In genomic region chr10:31173169-31173686, GRCm38 (mm10) we compare ENCODE assay signal across 8 mouse cellular contexts.
DNase-seq lines count a peak whose midpoint lies in the region; ATAC-seq lines count a peak whose summit lies in the region.

No protein-coding gene starts in this region.

- ATAC-seq in neural tube, embryonic 11.5 days (ENCODE audit: insufficient read depth, low FRiP score, low TSS enrichment) = 0 out of 2 replicates have a peak, but pooled peaks have one; percentile 27
- peak; percentile 94 for ATAC-seq in forebrain, embryonic 15.5 days (replicated peaks)
- peak; percentile 92 for ATAC-seq in heart, embryonic 14.5 days (ENCODE audit: insufficient number of reproducible peaks, insufficient read depth, low FRiP score, low read depth)
- peak; percentile 92 for ATAC-seq in kidney, embryonic 16.5 days (ENCODE audit: low FRiP score, low TSS enrichment)
- peak; percentile 83 for ATAC-seq in limb, embryonic 12.5 days (ENCODE audit: insufficient number of reproducible peaks, insufficient read depth, low FRiP score, low TSS enrichment, low read depth)
- ATAC-seq in erythroid progenitor cell, adult 5-6 weeks (replicated peaks; ENCODE audit: low FRiP score, poor library complexity, severe bottlenecking) = no peak

- H3K4me2 ChIP-seq in neural tube, embryonic 11.5 days (ENCODE audit: low read depth) = no peak overlapping the region
- 0 out of 2 replicates have a peak overlapping the region, but pooled peaks have one; percentile 5 for H3K4me2 ChIP-seq in forebrain, embryonic 15.5 days (replicated peaks)
- peak overlapping the region; percentile 25; the same call in 1 of the 2 replicates for H3K4me2 ChIP-seq in heart, embryonic 14.5 days (ENCODE audit: low read length)
- H3K4me2 ChIP-seq in kidney, embryonic 16.5 days (replicated peaks; ENCODE audit: low read depth, low read length) = no peak overlapping the region
- no peak overlapping the region for H3K4me2 ChIP-seq in limb, embryonic 12.5 days

- no peak overlapping the region for H3K27ac ChIP-seq in neural tube, embryonic 11.5 days (ENCODE audit: low read depth, low read length)
- peak overlapping the region; percentile 33; the same call in 1 of the 2 replicates for H3K27ac ChIP-seq in forebrain, embryonic 15.5 days (replicated peaks)
- H3K27ac ChIP-seq in heart, embryonic 14.5 days (replicated peaks in 1 of 2; ENCODE audit: control insufficient read depth in 1 of 2, insufficient read depth in 1 of 2, low read depth in 2 of 2, low read length in 2 of 2) = peak overlapping the region; percentile 87 to 89
- no peak overlapping the region for H3K27ac ChIP-seq in kidney, embryonic 16.5 days (ENCODE audit: low read length)
- peak overlapping the region; percentile 85 for H3K27ac ChIP-seq in limb, embryonic 12.5 days

- no peak overlapping the region for H3K4me3 ChIP-seq in neural tube, embryonic 11.5 days (ENCODE audit: low read depth, low read length)
- no peak overlapping the region for H3K4me3 ChIP-seq in forebrain, embryonic 15.5 days
- H3K4me3 ChIP-seq in heart, embryonic 14.5 days (ENCODE audit: control insufficient read depth in 1 of 2, insufficient read depth in 1 of 2, low read depth in 1 of 2, low read length in 2 of 2) = no peak overlapping the region
- H3K4me3 ChIP-seq in kidney, embryonic 16.5 days (ENCODE audit: low read length) = no peak overlapping the region
- no peak overlapping the region for H3K4me3 ChIP-seq in limb, embryonic 12.5 days (replicated peaks)

- no peaks in the 10 kb centered on the region for H3K9me3 ChIP-seq in neural tube, embryonic 11.5 days (ENCODE audit: control insufficient read depth, low read length)
- H3K9me3 ChIP-seq in forebrain, embryonic 15.5 days = no peaks in the 10 kb centered on the region
- no peaks in the 10 kb centered on the region for H3K9me3 ChIP-seq in heart, embryonic 14.5 days (ENCODE audit: control insufficient read depth, low read length)
- H3K9me3 ChIP-seq in kidney, embryonic 16.5 days (ENCODE audit: low read length) = no peaks in the 10 kb centered on the region
- H3K9me3 ChIP-seq in limb, embryonic 12.5 days = no peaks in the 10 kb centered on the region

- H3K4me1 ChIP-seq in neural tube, embryonic 11.5 days (ENCODE audit: control insufficient read depth, insufficient read depth, low read length) = no peaks in the 10 kb centered on the region
- peaks cover 9% of the 10 kb centered on the region for H3K4me1 ChIP-seq in forebrain, embryonic 15.5 days
- H3K4me1 ChIP-seq in heart, embryonic 14.5 days (ENCODE audit: control insufficient read depth in 2 of 2, insufficient read depth in 2 of 2, low read length in 2 of 2) = peaks cover 12 to 17% of the 10 kb centered on the region in 2 experiments
- H3K4me1 ChIP-seq in kidney, embryonic 16.5 days (ENCODE audit: insufficient read depth, low read length) = peaks cover 4% of the 10 kb centered on the region; the same call in 1 of the 2 replicates
- H3K4me1 ChIP-seq in limb, embryonic 12.5 days (replicated peaks) = peaks cover 18% of the 10 kb centered on the region

- H3K9ac ChIP-seq in neural tube, embryonic 11.5 days (ENCODE audit: low read length) = no peak overlapping the region
- H3K9ac ChIP-seq in forebrain, embryonic 15.5 days (replicated peaks) = no peak overlapping the region
- H3K9ac ChIP-seq in heart, embryonic 14.5 days (ENCODE audit: low read length) = peak overlapping the region; percentile 63
- no peak overlapping the region for H3K9ac ChIP-seq in kidney, embryonic 16.5 days (replicated peaks; ENCODE audit: low read length)
- H3K9ac ChIP-seq in limb, embryonic 12.5 days (replicated peaks) = no peak overlapping the region; the same call in 1 of the 2 replicates

- H3K27me3 ChIP-seq in neural tube, embryonic 11.5 days (ENCODE audit: control insufficient read depth, insufficient read depth, low read length) = no peaks in the 10 kb centered on the region
- H3K27me3 ChIP-seq in forebrain, embryonic 15.5 days = no peaks in the 10 kb centered on the region
- H3K27me3 ChIP-seq in heart, embryonic 14.5 days (ENCODE audit: control insufficient read depth, insufficient read depth, low read length) = no peaks in the 10 kb centered on the region
- H3K27me3 ChIP-seq in kidney, embryonic 16.5 days (ENCODE audit: insufficient read depth, low read length) = no peaks in the 10 kb centered on the region
- H3K27me3 ChIP-seq in limb, embryonic 12.5 days = no peaks in the 10 kb centered on the region

- no peaks in the 10 kb centered on the region for H3K36me3 ChIP-seq in neural tube, embryonic 11.5 days (ENCODE audit: control insufficient read depth, insufficient read depth, low read length)
- H3K36me3 ChIP-seq in forebrain, embryonic 15.5 days = no peaks in the 10 kb centered on the region
- no peaks in the 10 kb centered on the region for H3K36me3 ChIP-seq in heart, embryonic 14.5 days (ENCODE audit: control insufficient read depth, insufficient read depth, low read length)
- H3K36me3 ChIP-seq in kidney, embryonic 16.5 days (ENCODE audit: insufficient read depth, low read length) = no peaks in the 10 kb centered on the region
- no peaks in the 10 kb centered on the region for H3K36me3 ChIP-seq in limb, embryonic 12.5 days

- peak; percentile 12 for DNase-seq in neural tube, embryonic 11.5 days (ENCODE audit: low spot score)
- no peak for DNase-seq in neural tube, embryonic 10.5 days (ENCODE audit: extremely low spot score, low spot score)
- DNase-seq in ovary, postnatal 14 days (ENCODE audit: low spot score) = peak; percentile 47

- 58% methylated on average over 15 of the region's 15 CpGs for WGBS in neural tube, embryonic 11.5 days
- 26% methylated on average over 15 of the region's 15 CpGs for WGBS in forebrain, embryonic 15.5 days
- WGBS in heart, embryonic 14.5 days = 17% methylated on average over 15 of the region's 15 CpGs
- WGBS in kidney, embryonic 16.5 days = 23% methylated on average over 15 of the region's 15 CpGs
- 31% methylated on average over 15 of the region's 15 CpGs for WGBS in limb, embryonic 12.5 days

Comparison
In these comparisons a context has a peak if more than half of its experiments do, and no peak if none do; other contexts are left out.
1. H3K27ac ChIP-seq: peak in forebrain, embryonic 15.5 days (single experiment), heart, embryonic 14.5 days (2 of 2) and limb, embryonic 12.5 days (single experiment); none in neural tube, embryonic 11.5 days (single experiment) and kidney, embryonic 16.5 days (single experiment).
2. H3K4me2 ChIP-seq: peak in forebrain, embryonic 15.5 days (single experiment) and heart, embryonic 14.5 days (single experiment); none in neural tube, embryonic 11.5 days (single experiment), kidney, embryonic 16.5 days (single experiment) and limb, embryonic 12.5 days (single experiment).